Mouse (Mus musculus) adrenal gland, adult 10 weeks (tissue): ENCODE measurements around the gene Kras. TPM values are rescaled to one million over a fixed set of nuclear protein-coding genes. Genes with fewer than 3 reads are reported as not detected.

Experiments
- polyA plus RNA-seq: library from polyadenylated mRNA; stranded (reverse); fragments of 350-450 nt; fragmentation: Illumina TruSeq; extraction: RNeasy Lipid Tissue Mini Kit (QIAGEN cat#74804); gene quantifications from one replicate; pipeline ENCODE4 v1.2.3, GENCODE M21; 2014; ENCODE audit warnings: low read depth, low replicate concordance

The Kras gene
- 115 TPM for polyA plus RNA-seq

DNA sequence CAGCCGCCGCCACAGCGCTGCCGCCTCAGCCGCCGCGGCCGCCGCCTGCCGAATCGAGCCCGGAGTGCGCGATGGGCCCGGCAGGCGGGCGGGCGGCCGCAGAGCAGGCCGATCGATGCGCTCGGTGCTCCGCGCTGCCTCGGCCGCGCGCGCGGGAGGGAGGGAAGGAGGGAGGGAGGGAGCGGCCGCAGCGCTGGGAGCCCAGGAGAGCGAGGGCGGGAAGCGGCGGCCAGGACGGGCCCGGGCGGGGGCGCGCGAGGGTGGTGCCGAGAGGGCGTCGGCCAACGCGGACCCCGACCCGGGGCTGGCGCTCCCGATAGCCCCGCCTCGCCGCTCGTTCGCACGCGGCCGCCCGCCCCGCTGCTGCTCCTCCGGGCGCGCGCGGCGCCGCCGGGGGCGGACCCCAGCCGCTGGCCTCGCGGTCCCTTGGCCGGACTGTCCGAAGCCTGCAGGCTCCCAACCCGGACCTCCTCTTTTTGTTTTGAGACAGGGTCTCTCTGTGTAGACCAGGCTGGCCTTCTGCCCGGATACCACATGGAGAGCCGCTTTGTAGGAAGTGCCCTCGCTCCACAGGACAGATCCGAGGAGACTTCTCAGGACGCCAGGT, at the start of gene Kras:
Kras (minus strand) TSS at position 55 of the 607 bp plus-strand sequence.

DNA sequence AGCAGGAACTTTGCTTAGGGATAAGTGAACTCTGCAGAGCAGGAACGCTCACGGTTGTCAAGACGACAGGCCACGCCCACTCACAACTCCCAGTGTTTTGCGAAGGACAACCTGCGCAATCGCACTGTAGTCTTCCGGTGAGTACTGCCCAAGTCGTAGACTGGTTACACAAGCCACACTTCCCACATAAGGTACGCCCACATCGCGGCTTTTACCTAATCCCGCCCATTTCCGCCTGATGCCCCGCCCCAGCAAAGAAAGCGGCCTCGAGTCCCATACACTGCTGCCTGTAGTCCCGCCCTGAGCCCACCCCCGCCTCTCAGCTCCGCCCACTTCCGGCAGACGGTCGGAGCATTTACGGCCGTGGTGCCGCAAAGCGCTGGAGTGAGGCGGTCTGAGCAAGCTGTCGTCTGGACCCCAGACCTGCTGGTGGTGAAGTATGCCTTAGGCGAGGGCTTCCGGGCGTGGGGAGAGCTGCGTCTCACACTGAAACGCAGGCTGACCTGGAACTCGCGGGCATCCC, 39.2 kb downstream of the Kras start, which contains the start of the genes Casc1 and Etfrf1:
Casc1 (minus strand) TSS at position 190 of the 523 bp plus-strand sequence.
Etfrf1 (plus strand) TSS at position 319 of the 523 bp plus-strand sequence.

Other genes with a start within 250 kb of the Kras start
- 0.82 TPM for gene Bcat1, start 174.1 kb downstream of the Kras start, polyA plus RNA-seq
- 2.2 TPM for gene Lrmp, start 134.6 kb downstream of the Kras start, polyA plus RNA-seq
- gene Casc1, start 39.2 kb downstream of the Kras start, polyA plus RNA-seq, result not detected
- 773 TPM for gene Etfrf1, start 39.1 kb downstream of the Kras start, polyA plus RNA-seq